ENCODE assay signal across 22 mouse cellular contexts in genomic region chr17:71355526-71355925, GRCm38 (mm10).
"Had no signal": no experiment of that assay in that cellular context is flagged by ENCODE, and none has a peak within 500 bp of the region (broad histone marks: within the 10 kb centered on the region; RNA-seq: fewer than 3 reads in every experiment).

No protein-coding gene starts in this region.

- H3K27ac ChIP-seq: liver, embryonic 15.5 days; lung, embryonic 15.5 days; macrophage; midbrain, embryonic 10.5 days; midbrain, embryonic 12.5 days; midbrain, embryonic 15.5 days; neural tube, embryonic 13.5 days; neural tube, embryonic 15.5 days had no signal

- H3K4me1 ChIP-seq: liver, embryonic 15.5 days; lung, embryonic 15.5 days; megakaryocyte, embryonic 14.5 days; midbrain, embryonic 10.5 days; midbrain, embryonic 12.5 days; midbrain, embryonic 15.5 days; neural tube, embryonic 13.5 days; neural tube, embryonic 15.5 days had no signal

- H3K4me2 ChIP-seq: liver, embryonic 15.5 days; lung, embryonic 15.5 days; midbrain, embryonic 12.5 days; midbrain, embryonic 15.5 days; neural tube, embryonic 13.5 days; neural tube, embryonic 15.5 days had no signal

- H3K27me3 ChIP-seq: liver, embryonic 15.5 days; lung, embryonic 15.5 days; megakaryocyte, embryonic 14.5 days; midbrain, embryonic 12.5 days; midbrain, embryonic 15.5 days; neural tube, embryonic 13.5 days; neural tube, embryonic 15.5 days had no signal

- H3K4me3 ChIP-seq: liver, embryonic 15.5 days; lung, embryonic 15.5 days; megakaryocyte, embryonic 14.5 days; midbrain, embryonic 10.5 days; midbrain, embryonic 12.5 days; midbrain, embryonic 15.5 days; neural tube, embryonic 13.5 days; neural tube, embryonic 15.5 days had no signal

- H3K9me3 ChIP-seq: liver, embryonic 15.5 days; lung, embryonic 15.5 days; midbrain, embryonic 10.5 days; midbrain, embryonic 12.5 days; midbrain, embryonic 15.5 days; neural tube, embryonic 13.5 days; neural tube, embryonic 15.5 days had no signal

- DNase-seq: liver, postnatal 0 days; lung, adult 2 months; lung, postnatal 14 days; lung, postnatal 36 days; retina, postnatal 1 day; right cerebral cortex, adult 18-20 months; right cerebral cortex, postnatal 25 days; right cerebral cortex, postnatal 4 days; spleen, adult 18-20 months; thymus, adult 18-20 months; thymus, postnatal 14 days; thymus, postnatal 36 days had no signal

- H3K9ac ChIP-seq: liver, embryonic 15.5 days; liver, postnatal 0 days; lung, embryonic 15.5 days; midbrain, embryonic 12.5 days; midbrain, embryonic 15.5 days; neural tube, embryonic 13.5 days; neural tube, embryonic 15.5 days had no signal

- ATAC-seq: liver, postnatal 0 days; lung, postnatal 0 days; midbrain, embryonic 15.5 days had no signal
